Mouse (Mus musculus): Measurements from ENCODE around the gene Rnf207.

Gene Rnf207

DNA sequence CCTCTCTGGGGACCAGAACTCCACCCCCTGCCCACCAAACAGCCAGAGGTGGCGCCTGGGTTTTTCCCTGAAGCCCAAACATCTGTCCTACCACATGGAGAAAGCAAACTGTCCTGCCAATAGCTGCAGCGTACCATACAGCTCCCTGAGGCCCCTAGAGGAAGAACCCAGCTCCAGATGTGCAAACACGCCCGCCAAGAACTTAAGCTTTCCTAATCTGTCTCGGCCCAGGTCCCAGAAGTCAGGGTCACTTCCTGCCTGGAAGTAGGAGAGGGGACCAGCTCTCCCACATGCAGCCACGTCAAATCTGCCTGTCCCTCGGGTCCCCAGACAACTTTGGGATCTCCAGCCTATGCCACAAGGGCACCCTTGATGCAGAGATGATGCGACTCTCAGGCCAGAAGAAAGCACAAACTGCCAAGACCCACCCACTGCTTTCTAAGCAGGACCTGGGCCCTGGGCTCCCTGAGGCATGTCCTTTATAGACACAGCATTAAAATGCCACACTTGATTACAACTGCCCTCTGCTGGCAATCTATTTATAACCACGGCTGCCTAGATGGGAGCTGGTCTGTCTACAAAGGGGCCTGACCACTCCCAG is 46.2 kb downstream of the Rnf207 start:
- DNase-seq (ENCODE audit: low spot score), result no peak

- no peak for DNase-seq (ENCODE audit: low spot score)
Measured at GRCm38 (mm10) chr4:152272006-152272405, 46.8 kb downstream of the Rnf207 start.

DNA sequence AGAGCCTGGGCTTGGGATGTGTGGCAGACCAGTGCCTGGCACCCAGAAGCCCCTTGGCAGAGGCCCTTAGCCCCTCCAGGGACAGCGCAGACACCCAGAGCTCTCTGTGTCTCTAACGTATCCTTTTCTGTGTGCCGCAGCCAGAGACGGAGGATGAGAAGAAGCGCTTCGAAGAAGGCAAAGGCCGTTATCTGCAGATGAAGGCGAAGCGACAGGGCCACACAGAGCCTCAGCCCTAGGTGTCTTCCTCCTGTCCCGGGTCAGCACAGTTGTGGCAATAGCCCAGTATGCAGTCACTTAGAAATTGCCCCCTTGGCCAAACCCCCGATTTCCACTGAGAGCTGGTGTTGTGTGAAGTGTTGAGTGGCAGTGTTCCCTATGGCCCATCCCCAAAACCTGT is 47.5 kb downstream of the Rnf207 start:
- DNase-seq (ENCODE audit: low spot score), result no peak

DNA sequence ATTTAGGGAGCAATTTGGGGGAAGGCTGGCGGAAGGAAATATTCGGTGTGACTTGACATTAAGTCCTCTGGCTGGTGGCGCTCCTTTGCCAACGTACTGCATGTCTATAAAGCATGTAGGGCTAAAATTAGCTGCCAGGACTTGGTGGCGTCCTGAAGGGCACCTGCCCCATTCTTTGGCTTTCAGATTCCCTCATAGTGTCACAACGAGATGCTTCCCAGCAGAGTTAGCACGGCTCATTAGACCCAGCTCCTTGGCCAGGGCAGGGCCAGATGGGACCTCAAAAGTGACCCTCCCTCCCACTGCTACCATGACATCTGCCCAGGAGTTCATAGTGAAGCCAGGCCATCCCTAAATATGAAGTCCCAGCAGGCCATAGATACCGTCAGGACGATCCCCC is 48.2 kb downstream of the Rnf207 start:
- DNase-seq (ENCODE audit: low spot score), result no peak

DNA sequence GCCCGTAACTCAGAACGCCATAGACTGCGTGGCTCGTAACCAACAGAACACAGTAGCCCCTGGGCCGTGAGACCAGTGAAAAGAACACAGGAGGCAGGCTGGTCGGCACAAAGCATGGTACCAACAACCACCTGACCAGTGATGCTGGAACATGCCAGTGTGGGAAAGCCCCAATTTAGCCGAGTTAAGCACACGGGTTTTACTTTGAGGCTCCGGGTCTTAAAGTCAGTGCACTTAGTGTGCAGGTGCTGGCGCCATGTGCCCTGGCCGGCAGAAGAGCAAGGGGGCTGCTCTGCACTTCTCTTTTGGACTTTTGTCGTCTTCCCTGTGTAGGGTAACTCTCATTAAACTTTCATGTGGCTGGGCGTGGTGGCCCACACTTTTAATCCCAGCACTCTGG is 48.8 kb downstream of the Rnf207 start:
- DNase-seq (ENCODE audit: low spot score), result no peak

GRCm38 (mm10) chr4:152267748-152268369 is 50.9 kb downstream of the Rnf207 start:
- DNase-seq (ENCODE audit: low spot score), result no peak

DNA sequence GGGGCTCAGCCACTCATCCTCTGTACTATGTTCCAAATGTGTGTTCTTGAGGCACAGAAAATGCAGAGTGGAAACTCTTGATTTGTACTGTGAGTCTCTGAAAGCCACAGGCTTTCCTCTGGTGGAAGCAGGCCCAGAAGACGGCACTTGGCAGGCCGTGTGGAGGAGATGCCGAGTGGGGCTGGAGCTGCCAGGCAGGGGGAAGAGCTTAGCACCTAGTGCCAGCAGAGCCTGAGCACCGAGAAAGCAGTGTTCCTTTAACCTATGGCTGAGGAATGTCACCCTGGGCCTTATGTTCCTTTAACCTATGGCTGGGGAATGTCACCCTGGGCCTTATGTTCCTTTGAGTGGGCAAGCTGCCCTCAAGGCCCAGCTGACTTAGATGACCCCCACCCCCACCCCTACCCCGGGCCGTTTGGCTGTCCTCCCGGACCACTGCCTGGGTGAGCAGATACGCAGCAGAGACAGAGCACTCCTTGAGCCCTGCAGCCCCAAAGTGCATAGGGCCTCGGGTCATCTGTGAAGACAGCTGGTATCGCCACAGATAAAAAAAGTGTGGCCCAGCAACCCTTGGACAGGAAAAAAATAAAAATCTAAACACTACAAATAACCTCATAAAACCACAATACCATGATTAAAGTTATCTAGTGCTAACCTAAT is 52.4 kb downstream of the Rnf207 start:
- DNase-seq (ENCODE audit: low spot score), result no peak

DNA sequence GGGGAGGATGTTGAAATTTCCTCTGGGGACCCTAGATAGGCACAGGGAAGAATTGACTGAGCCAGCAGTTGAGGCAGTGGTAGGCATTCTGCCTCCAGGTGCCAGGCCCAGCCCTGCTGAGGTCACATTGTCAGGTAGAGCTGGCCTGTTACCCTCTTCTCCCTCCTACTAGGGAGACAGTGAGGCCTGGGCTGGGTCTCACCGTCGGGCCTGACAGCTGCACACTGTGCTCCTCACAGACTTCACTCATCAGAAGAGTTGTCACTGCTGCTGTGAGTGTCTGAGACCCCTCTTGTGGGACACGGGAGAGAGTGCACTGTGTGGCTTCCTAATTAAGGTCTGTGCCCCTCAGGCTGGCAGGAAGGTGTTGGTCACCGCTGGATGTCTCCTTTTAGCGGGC is 53.0 kb downstream of the Rnf207 start:
- DNase-seq (ENCODE audit: low spot score), result no peak

DNA sequence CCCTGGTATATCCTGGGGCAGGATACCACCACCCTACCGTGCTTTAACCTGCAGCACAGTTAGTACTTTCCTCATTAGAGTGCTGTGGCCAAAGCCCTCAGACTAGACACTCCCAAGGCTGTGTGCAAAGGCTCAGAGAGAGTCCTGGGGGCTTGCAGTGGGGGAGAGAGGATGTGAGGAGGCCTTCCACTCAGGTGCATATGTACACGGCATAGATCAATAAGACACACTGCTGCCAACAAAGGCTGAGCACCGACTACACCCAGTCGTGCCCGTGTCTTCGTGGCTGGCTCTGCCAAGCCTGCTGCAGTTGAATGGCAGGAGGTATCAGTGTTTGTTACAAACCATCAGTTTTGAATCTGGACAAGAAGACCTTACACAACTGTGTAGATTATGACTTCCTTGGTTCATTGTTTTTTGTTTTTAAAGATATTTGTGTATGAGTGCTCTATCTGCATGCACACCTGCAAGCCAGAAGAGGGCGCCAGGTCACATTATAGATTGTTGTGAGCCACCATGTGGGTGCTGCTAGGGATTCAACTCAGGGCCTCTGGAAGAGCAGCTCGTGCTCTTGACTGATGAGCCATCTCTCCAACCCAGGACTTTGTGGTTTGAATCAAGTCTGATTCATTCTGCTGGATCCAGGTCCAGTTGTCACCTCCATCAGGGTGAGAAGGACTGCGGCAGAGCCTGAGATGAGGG is 53.8 kb downstream of the Rnf207 start:
- DNase-seq (ENCODE audit: low spot score), result no peak

- no peak for DNase-seq (ENCODE audit: low spot score)
Measured at GRCm38 (mm10) chr4:152264177-152264530, 54.6 kb downstream of the Rnf207 start.

GRCm38 (mm10) chr4:152263512-152264176 is 55.1 kb downstream of the Rnf207 start:
- DNase-seq (ENCODE audit: low spot score), result no peak

GRCm38 (mm10) chr4:152263089-152263488 is 55.7 kb downstream of the Rnf207 start:
- DNase-seq (ENCODE audit: low spot score), result no peak

DNA sequence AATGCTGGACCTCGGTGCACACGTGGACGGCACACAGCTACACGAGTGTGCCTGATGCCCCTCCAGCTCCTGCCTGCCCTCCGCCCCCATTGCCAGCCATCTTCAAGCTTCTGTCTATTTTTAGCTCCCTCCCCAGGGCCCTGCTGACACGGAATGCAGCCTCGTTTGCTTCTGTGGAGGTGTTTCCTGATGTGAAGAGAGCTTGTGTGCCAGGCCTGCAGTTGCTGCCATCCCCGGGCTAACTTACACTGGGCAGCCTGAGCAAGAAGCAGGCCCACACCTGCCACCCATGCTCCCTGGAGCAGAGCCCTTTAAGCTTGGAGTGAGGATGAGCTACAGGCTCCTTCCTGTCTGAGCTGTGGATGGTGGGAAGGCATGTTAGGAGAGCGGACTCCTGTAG is 56.6 kb downstream of the Rnf207 start:
- no peak for DNase-seq (ENCODE audit: low spot score)

GRCm38 (mm10) chr4:152260451-152260850 is 58.3 kb downstream of the Rnf207 start:
- DNase-seq (ENCODE audit: low spot score), result no peak

- DNase-seq (ENCODE audit: low spot score), result no peak
Measured at GRCm38 (mm10) chr4:152257070-152257469, 61.7 kb downstream of the Rnf207 start.
